ENCODE assay signal across 23 mouse cellular contexts in genomic region chr3:96678456-96678855, GRCm38 (mm10). TPM values are rescaled to one million over a fixed set of nuclear protein-coding genes. Genes with fewer than 3 reads are reported as not detected.
A peak's percentile ranks its signal among the peaks of the same experiment; 100 is the strongest.
DNase-seq lines count a peak whose midpoint lies in the region; ATAC-seq and TF ChIP-seq lines count a peak whose summit lies in the region.
"Had no signal": no experiment of that assay in that cellular context is flagged by ENCODE, and none has a peak within 500 bp of the region (broad histone marks: within the 10 kb centered on the region; RNA-seq: fewer than 3 reads in every experiment).

No protein-coding gene starts in this region.

- no peak overlapping the region for H3K4me3 ChIP-seq in embryonic facial prominence, embryonic 15.5 days (replicated peaks)
- no peak overlapping the region for H3K4me3 ChIP-seq in embryonic facial prominence, embryonic 10.5 days
- no peak overlapping the region for H3K4me3 ChIP-seq in stomach, embryonic 15.5 days (replicated peaks)
- H3K4me3 ChIP-seq in thymus, adult 2 months (ENCODE audit: control insufficient read depth, insufficient read depth, low read length), result no peak overlapping the region
- H3K4me3 ChIP-seq: embryonic facial prominence, embryonic 12.5 days; erythroblast, embryonic 14.5 days; forebrain, embryonic 12.5 days; forebrain, embryonic 15.5 days; hindbrain, embryonic 12.5 days; hindbrain, embryonic 15.5 days had no signal

- no peak overlapping the region for H3K4me2 ChIP-seq in embryonic facial prominence, embryonic 15.5 days (replicated peaks)
- no peak overlapping the region for H3K4me2 ChIP-seq in stomach, embryonic 15.5 days
- H3K4me2 ChIP-seq: embryonic facial prominence, embryonic 12.5 days; forebrain, embryonic 12.5 days; forebrain, embryonic 15.5 days; heart, embryonic 11.5 days; hindbrain, embryonic 12.5 days; hindbrain, embryonic 15.5 days had no signal

- 65% methylated on average over 7 of the region's 7 CpGs for WGBS in embryonic facial prominence, embryonic 15.5 days
- 68% methylated on average over 7 of the region's 7 CpGs for WGBS in embryonic facial prominence, embryonic 10.5 days
- WGBS in stomach, embryonic 15.5 days, result 73% methylated on average over 7 of the region's 7 CpGs
- WGBS in thymus, adult 2 months, result 86% methylated on average over 7 of the region's 7 CpGs

- H3K4me1 ChIP-seq in embryonic facial prominence, embryonic 15.5 days, result peaks cover 13% of the 10 kb centered on the region
- H3K4me1 ChIP-seq in embryonic facial prominence, embryonic 10.5 days, result peaks cover 23% of the 10 kb centered on the region
- H3K4me1 ChIP-seq in stomach, embryonic 15.5 days, result no peaks in the 10 kb centered on the region
- peaks cover 4% of the 10 kb centered on the region for H3K4me1 ChIP-seq in thymus, adult 2 months (replicated peaks; ENCODE audit: control insufficient read depth, insufficient read depth, low read length)
- H3K4me1 ChIP-seq: hindbrain, embryonic 12.5 days had no signal

- DNase-seq in embryonic facial prominence, embryonic 10.5 days (ENCODE audit: low spot score), result no peak
- peak; percentile 52 for DNase-seq in R1 (ENCODE audit: low read depth, low spot score)
- DNase-seq in right cerebral cortex, postnatal 25 days, result no peak
- DNase-seq in thymus, adult 2 months, result no peak
- DNase-seq in thymus, adult 18-20 months, result no peak
- DNase-seq: cerebellum, adult 18-20 months; cerebellum, adult 9-10 months; cerebellum, postnatal 14 days; gastrocnemius, postnatal 10 days; gastrocnemius, postnatal 36 days had no signal

- no peak for TF ChIP-seq CTCF in thymus, adult 2 months (IDR thresholded peaks at IDR 0.05; ENCODE audit: borderline replicate concordance, control insufficient read depth, extremely low read depth, insufficient read depth, low read length, poor library complexity)

- H3K9me3 ChIP-seq in embryonic facial prominence, embryonic 15.5 days (replicated peaks), result no peaks in the 10 kb centered on the region
- no peaks in the 10 kb centered on the region for H3K9me3 ChIP-seq in embryonic facial prominence, embryonic 10.5 days
- no peaks in the 10 kb centered on the region for H3K9me3 ChIP-seq in stomach, embryonic 15.5 days
- H3K9me3 ChIP-seq: embryonic facial prominence, embryonic 12.5 days; forebrain, embryonic 12.5 days; forebrain, embryonic 15.5 days; hindbrain, embryonic 12.5 days; hindbrain, embryonic 15.5 days had no signal

- H3K27me3 ChIP-seq in embryonic facial prominence, embryonic 15.5 days, result peaks cover 5% of the 10 kb centered on the region
- H3K27me3 ChIP-seq in embryonic facial prominence, embryonic 10.5 days (replicated peaks; ENCODE audit: low read depth, poor library complexity, severe bottlenecking), result peaks cover 53% of the 10 kb centered on the region
- no peaks in the 10 kb centered on the region; the same call in 1 of the 2 replicates for H3K27me3 ChIP-seq in stomach, embryonic 15.5 days (replicated peaks)
- H3K27me3 ChIP-seq in thymus, adult 2 months (ENCODE audit: control insufficient read depth, insufficient read depth, low read length), result no peaks in the 10 kb centered on the region
- H3K27me3 ChIP-seq: forebrain, embryonic 15.5 days; hindbrain, embryonic 15.5 days; Patski had no signal

- ATAC-seq in embryonic facial prominence, embryonic 15.5 days (ENCODE audit: insufficient number of reproducible peaks, low FRiP score, low TSS enrichment, low read depth), result no peak
- no peak for ATAC-seq in stomach, embryonic 15.5 days (ENCODE audit: insufficient read depth, low FRiP score, low read depth)
- no peak for ATAC-seq in frontal cortex, adult (ENCODE audit: low TSS enrichment)
- ATAC-seq: activated CD4-positive, CD25-positive, alpha-beta regulatory T cell, adult 4 months; forebrain, embryonic 15.5 days had no signal

- H3K9ac ChIP-seq in embryonic facial prominence, embryonic 15.5 days, result no peak overlapping the region
- no peak overlapping the region for H3K9ac ChIP-seq in stomach, embryonic 15.5 days
- H3K9ac ChIP-seq: embryonic facial prominence, embryonic 12.5 days; forebrain, embryonic 12.5 days; forebrain, embryonic 15.5 days; hindbrain, embryonic 12.5 days; hindbrain, embryonic 15.5 days had no signal

- H3K36me3 ChIP-seq in embryonic facial prominence, embryonic 15.5 days, result no peaks in the 10 kb centered on the region
- H3K36me3 ChIP-seq in embryonic facial prominence, embryonic 10.5 days (replicated peaks), result no peaks in the 10 kb centered on the region
- no peaks in the 10 kb centered on the region for H3K36me3 ChIP-seq in stomach, embryonic 15.5 days
- no peaks in the 10 kb centered on the region for H3K36me3 ChIP-seq in thymus, adult 2 months (ENCODE audit: control insufficient read depth, insufficient read depth, low read length)
- H3K36me3 ChIP-seq: embryonic facial prominence, embryonic 12.5 days; forebrain, embryonic 12.5 days; forebrain, embryonic 15.5 days; hindbrain, embryonic 12.5 days; hindbrain, embryonic 15.5 days had no signal

- TF ChIP-seq POLR2A in thymus, adult 2 months (IDR thresholded peaks at IDR 0.05; ENCODE audit: control insufficient read depth, extremely low read depth, insufficient read depth, low read length, poor library complexity), result no peak

- H3K27ac ChIP-seq in embryonic facial prominence, embryonic 15.5 days (replicated peaks), result 0 out of 2 replicates have a peak overlapping the region, but pooled peaks have one; percentile 34
- no peak overlapping the region for H3K27ac ChIP-seq in embryonic facial prominence, embryonic 10.5 days (replicated peaks)
- peak overlapping the region; percentile 62 for H3K27ac ChIP-seq in stomach, embryonic 15.5 days
- no peak overlapping the region for H3K27ac ChIP-seq in thymus, adult 2 months (ENCODE audit: control insufficient read depth, insufficient read depth, low read length)
- H3K27ac ChIP-seq: embryonic facial prominence, embryonic 12.5 days; forebrain, embryonic 12.5 days; forebrain, embryonic 15.5 days; hindbrain, embryonic 12.5 days; hindbrain, embryonic 15.5 days had no signal

RNA-seq across cellular contexts. Expression of gene Ankrd35, which starts 8.5 kb away (rescaled TPM):
- polyA plus RNA-seq in embryonic facial prominence, embryonic 15.5 days (2015; fragmentation: Nextera tagmentation; extraction: Ambion mirVana), result 10.2 TPM in 2 replicates
- 0.11 and 0.14 TPM in 2 replicates for polyA plus RNA-seq in embryonic facial prominence, embryonic 10.5 days (2016; fragmentation: Nextera tagmentation; extraction: Ambion mirVana)
- polyA plus RNA-seq in stomach, embryonic 15.5 days (2015; fragmentation: Nextera tagmentation; extraction: Ambion mirVana), result 2.8 and 3.8 TPM in 2 replicates
- polyA plus RNA-seq in thymus, adult 2 months (2012; rRNA removed), result 1.7 and 2.8 TPM in 2 replicates
- polyA plus RNA-seq: erythroblast, embryonic 14.5 days had no signal

RNA-seq across cellular contexts. Expression of gene Pias3, which starts 17.7 kb away (rescaled TPM):
- polyA plus RNA-seq in embryonic facial prominence, embryonic 15.5 days (2015; fragmentation: Nextera tagmentation; extraction: Ambion mirVana), result 65.4 and 74.1 TPM in 2 replicates
- 45.2 and 53.4 TPM in 2 replicates for polyA plus RNA-seq in embryonic facial prominence, embryonic 10.5 days (2016; fragmentation: Nextera tagmentation; extraction: Ambion mirVana)
- 49.3 and 51.9 TPM in 2 replicates for polyA plus RNA-seq in stomach, embryonic 15.5 days (2015; fragmentation: Nextera tagmentation; extraction: Ambion mirVana)
- polyA plus RNA-seq in thymus, adult 2 months (2012; rRNA removed), result 32.7 and 33.1 TPM in 2 replicates

RNA-seq across cellular contexts. Expression of gene Nudt17, which starts 29.9 kb away (rescaled TPM):
- 15.3 and 16.3 TPM in 2 replicates for polyA plus RNA-seq in embryonic facial prominence, embryonic 15.5 days (2015; fragmentation: Nextera tagmentation; extraction: Ambion mirVana)
- 12.9 and 13.0 TPM in 2 replicates for polyA plus RNA-seq in embryonic facial prominence, embryonic 10.5 days (2016; fragmentation: Nextera tagmentation; extraction: Ambion mirVana)
- polyA plus RNA-seq in stomach, embryonic 15.5 days (2015; fragmentation: Nextera tagmentation; extraction: Ambion mirVana), result 6.2 and 7.3 TPM in 2 replicates
- 12.2 and 17.9 TPM in 2 replicates for polyA plus RNA-seq in thymus, adult 2 months (2012; rRNA removed)

RNA-seq across cellular contexts. Expression of gene Itga10, which starts 33.1 kb away (rescaled TPM):
- 6.3 and 6.9 TPM in 2 replicates for polyA plus RNA-seq in embryonic facial prominence, embryonic 15.5 days (2015; fragmentation: Nextera tagmentation; extraction: Ambion mirVana)
- polyA plus RNA-seq in embryonic facial prominence, embryonic 10.5 days (2016; fragmentation: Nextera tagmentation; extraction: Ambion mirVana), result 0.39 and 0.55 TPM in 2 replicates
- 0.80 and 0.83 TPM in 2 replicates for polyA plus RNA-seq in stomach, embryonic 15.5 days (2015; fragmentation: Nextera tagmentation; extraction: Ambion mirVana)
- 2.9 and 3.0 TPM in 2 replicates for polyA plus RNA-seq in thymus, adult 2 months (2012; rRNA removed)
- polyA plus RNA-seq: erythroblast, embryonic 14.5 days had no signal

RNA-seq across cellular contexts. Expression of gene Gm42957, which starts 43.2 kb away (rescaled TPM):
- 0.43 and 0.45 TPM in 2 replicates for polyA plus RNA-seq in embryonic facial prominence, embryonic 15.5 days (2015; fragmentation: Nextera tagmentation; extraction: Ambion mirVana)
- polyA plus RNA-seq in embryonic facial prominence, embryonic 10.5 days (2016; fragmentation: Nextera tagmentation; extraction: Ambion mirVana), result 0.09 TPM in 2 replicates
- polyA plus RNA-seq in stomach, embryonic 15.5 days (2015; fragmentation: Nextera tagmentation; extraction: Ambion mirVana), result 0.06 TPM in 1 of 2 replicates, not detected in the other
- polyA plus RNA-seq in thymus, adult 2 months (2012; rRNA removed), result 0.14 and 0.23 TPM in 2 replicates
- polyA plus RNA-seq: forebrain, embryonic 12.5 days; heart, embryonic 11.5 days; heart, postnatal 0 days had no signal

Comparison
In these comparisons a context has a peak if more than half of its experiments do, and no peak if none do; other contexts are left out.
1. H3K27ac ChIP-seq: peak in embryonic facial prominence, embryonic 15.5 days (single experiment) and stomach, embryonic 15.5 days (single experiment); none in embryonic facial prominence, embryonic 10.5 days (single experiment) and thymus, adult 2 months (single experiment).